Mouse (Mus musculus) midbrain, embryonic 14.5 days (tissue): Measurements from ENCODE around the gene Tgif2. TPM values are rescaled to one million over a fixed set of nuclear protein-coding genes. Genes with fewer than 3 reads are reported as not detected.
"Not testable (repeated sequence)": the region's sequence is repeated elsewhere in the genome, so short reads cannot be mapped to it uniquely, and the experiment has no call there.

ENCODE experiments used
- ATAC-seq: fragments of 200-750 bp; cut with Nextera tagmentation; 2 replicates; pipeline ENCODE4 v1.8.0; 2017; ENCODE audit warnings: moderate number of reproducible peaks, moderate library complexity; ENCODE audit not compliant: low FRiP score, low TSS enrichment
- DNase-seq: peaks from one replicate; pipeline ENCODE4 v3.0.0-alpha.2; 2015
- H3K27ac ChIP-seq: fragments of 300-500 bp; sonication (generic); replicated peaks from 2 replicates; pipeline ENCODE4 v1.5.1; 2014; ENCODE audit warnings: mild to moderate bottlenecking, low read depth, low read length, moderate library complexity
- H3K27me3 ChIP-seq: fragments of 300-500 bp; sonication (generic); 2 replicates; pipeline ENCODE4 v1.6.1; 2014; ENCODE audit warnings: low read length, control low read depth, mixed read lengths; ENCODE audit not compliant: control insufficient read depth, insufficient read depth
- H3K36me3 ChIP-seq: fragments of 300-500 bp; sonication (generic); 2 replicates; pipeline ENCODE4 v1.6.1; 2014; ENCODE audit warnings: low read length, control low read depth; ENCODE audit not compliant: control insufficient read depth, insufficient read depth
- H3K4me1 ChIP-seq: fragments of 300-500 bp; sonication (generic); 2 replicates; pipeline ENCODE4 v1.6.1; 2014; ENCODE audit warnings: mild to moderate bottlenecking, antibody characterized with exemption, low read length, control low read depth; ENCODE audit not compliant: control insufficient read depth, insufficient read depth
- H3K4me2 ChIP-seq: fragments of 300-500 bp; sonication (generic); 2 replicates; pipeline ENCODE4 v1.6.1; 2014; ENCODE audit warnings: mild to moderate bottlenecking, low read length, moderate library complexity
- H3K4me3 ChIP-seq: fragments of 300-500 bp; sonication (generic); replicated peaks from 2 replicates; pipeline ENCODE4 v1.5.1; 2014; ENCODE audit warnings: low read depth, low read length
- H3K9ac ChIP-seq: fragments of 300-500 bp; sonication (generic); replicated peaks from 2 replicates; pipeline ENCODE4 v1.6.1; 2014; ENCODE audit warnings: mild to moderate bottlenecking, low read length, moderate library complexity
- H3K9me3 ChIP-seq: fragments of 300-500 bp; sonication (generic); 2 replicates; pipeline ENCODE4 v1.6.1; 2016; ENCODE audit warnings: low read length, control low read depth, mixed read lengths; ENCODE audit not compliant: control insufficient read depth
- WGBS: fragments of 180-500 bp; shearing (Covaris S2); extraction: QIAGEN DNeasy Blood & Tissue Kit; methylation state at CpG from one replicate; pipeline ENCODE4 v1.1.7; 2014; 5-methylcytosine and 5-hydroxymethylcytosine counted together
- polyA plus RNA-seq: library from polyadenylated mRNA; unstranded; fragments of >200 nt; fragmentation: Nextera tagmentation; extraction: Ambion mirVana; gene quantifications from 2 replicates; pipeline ENCODE4 v1.2.1, GENCODE M21; 2014

The Tgif2 gene
- polyA plus RNA-seq, 1 experiment from 2014 or later = 25.8 TPM

DNA sequence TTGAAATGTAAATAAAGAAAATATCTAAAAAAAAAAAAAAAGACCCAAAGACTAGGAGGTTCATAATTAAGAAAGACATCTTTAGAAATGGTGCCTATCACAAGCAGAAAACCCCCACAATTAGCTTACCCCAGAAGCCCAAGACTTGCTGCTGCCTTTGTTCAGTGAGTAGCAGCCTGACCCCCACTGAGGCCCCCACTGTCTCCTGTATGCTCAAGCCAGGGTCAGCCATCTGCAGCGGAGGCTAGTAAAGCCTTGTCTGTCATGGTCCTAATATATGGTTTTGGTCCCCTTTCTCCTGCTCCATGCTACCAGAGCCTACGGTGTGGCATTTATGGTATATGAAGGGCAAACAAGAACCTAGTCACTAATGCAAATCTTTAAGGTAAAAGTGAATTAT is 61.5 kb downstream of the Tgif2 start:
- H3K4me3 ChIP-seq = no peak overlapping the region
- no peak overlapping the region for H3K27ac ChIP-seq
- no peaks in the 10 kb centered on the region for H3K36me3 ChIP-seq
- WGBS = 67% methylated on average over 2 of the region's 2 CpGs
- no peaks in the 10 kb centered on the region for H3K27me3 ChIP-seq
- DNase-seq = no peak
- H3K9me3 ChIP-seq = no peaks in the 10 kb centered on the region
- no peak for ATAC-seq
- H3K4me1 ChIP-seq = no peaks in the 10 kb centered on the region
- no peak overlapping the region for H3K9ac ChIP-seq
- H3K4me2 ChIP-seq = no peak overlapping the region

- Histone ChIP-seq H3K27me3 (no peaks in the 10 kb centered on the region), H3K36me3 (no peaks in the 10 kb centered on the region), H3K27ac (no peak overlapping the region), H3K4me2 (no peak overlapping the region), H3K4me3 (no peak overlapping the region), H3K4me1 (no peaks in the 10 kb centered on the region), H3K9me3 (no peaks in the 10 kb centered on the region), H3K9ac (no peak overlapping the region)
- ATAC-seq = no peak
- WGBS = 78% methylated on average over 6 of the region's 6 CpGs
- DNase-seq = no peak
These were observed 62.1 kb downstream of the Tgif2 start for GRCm38 (mm10) chr2:156901883-156902282.

DNA sequence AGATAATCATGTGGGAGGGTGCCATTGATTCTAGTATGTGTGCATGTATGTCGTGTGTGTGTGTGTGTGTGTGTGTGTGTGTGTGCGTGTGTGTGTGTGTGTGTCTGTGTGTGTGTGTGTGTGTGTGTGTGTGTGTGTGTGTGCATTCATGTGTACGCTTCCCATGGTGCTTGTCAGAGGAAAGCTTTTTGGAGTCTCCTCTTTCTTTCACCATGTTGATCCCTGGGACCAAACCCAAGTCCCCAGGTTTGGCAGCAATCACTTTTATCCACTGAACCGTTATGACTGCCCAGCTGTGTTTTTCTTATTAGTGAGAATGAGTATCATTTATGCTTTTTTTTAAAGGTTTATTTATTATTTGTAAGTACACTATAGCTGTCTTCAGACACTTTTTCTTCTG is 62.6 kb downstream of the Tgif2 start:
- not testable (repeated sequence) for DNase-seq, H3K36me3 ChIP-seq, H3K9me3 ChIP-seq, H3K4me2 ChIP-seq, H3K4me1 ChIP-seq, H3K9ac ChIP-seq, H3K4me3 ChIP-seq, H3K27ac ChIP-seq, H3K27me3 ChIP-seq, ATAC-seq
- 83% methylated on average over 4 of the region's 4 CpGs for WGBS

DNA sequence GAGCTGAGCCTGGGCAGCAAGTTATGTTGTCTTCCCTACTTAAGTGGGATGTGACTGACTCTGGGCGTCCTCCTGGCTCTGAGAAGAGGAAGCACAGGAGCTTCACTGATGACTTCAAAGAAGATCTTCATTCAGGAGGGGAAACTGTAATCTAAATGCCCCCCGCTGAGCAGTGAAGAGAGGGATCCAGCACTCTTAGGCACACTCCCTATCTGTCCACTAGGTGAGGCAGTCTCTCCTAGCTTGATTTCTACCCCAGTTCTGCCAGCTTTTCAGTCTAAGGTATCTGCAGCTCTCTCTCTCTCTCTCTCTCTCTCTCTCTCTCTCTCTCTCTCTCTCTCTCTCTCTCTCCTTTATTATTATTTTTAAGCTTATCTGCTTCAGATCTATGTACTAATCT is 63.6 kb downstream of the Tgif2 start:
- Histone ChIP-seq H3K36me3 (no peaks in the 10 kb centered on the region), H3K27ac (no peak overlapping the region), H3K4me2 (no peak overlapping the region), H3K9me3 (no peaks in the 10 kb centered on the region), H3K4me3 (no peak overlapping the region), H3K9ac (no peak overlapping the region), H3K27me3 (no peaks in the 10 kb centered on the region), H3K4me1 (no peaks in the 10 kb centered on the region)
- ATAC-seq (no peak), DNase-seq (no peak)
- 37% methylated on average over 2 of the region's 2 CpGs for WGBS

Other genes with a start within 250 kb of the Tgif2 start
- 272 and 276 TPM in 2 replicates for gene Dlgap4, start 226.3 kb upstream of the Tgif2 start, polyA plus RNA-seq
- 22.5 and 33.0 TPM in 2 replicates for gene Myl9, start 64.6 kb upstream of the Tgif2 start, polyA plus RNA-seq
- 5.4 and 7.0 TPM in 2 replicates for gene 4930518I15Rik, start 17.9 kb downstream of the Tgif2 start, polyA plus RNA-seq
- 169 and 171 TPM in 2 replicates for gene Rab5if, start 23.1 kb downstream of the Tgif2 start, polyA plus RNA-seq
- gene Sla2, start 47.2 kb downstream of the Tgif2 start, polyA plus RNA-seq = 0.22 TPM in 1 of 2 replicates, not detected in the other
- gene Ndrg3, start 152.0 kb downstream of the Tgif2 start, polyA plus RNA-seq = 99.3 and 105 TPM in 2 replicates
- gene Dsn1, start 167.1 kb downstream of the Tgif2 start, polyA plus RNA-seq = 7.6 and 13.7 TPM in 2 replicates
- gene Soga1, start 239.2 kb downstream of the Tgif2 start, polyA plus RNA-seq = 12.0 and 13.1 TPM in 2 replicates
- not detected in 2 replicates for gene Tldc2, start 247.0 kb downstream of the Tgif2 start, polyA plus RNA-seq